Mouse (Mus musculus) olfactory bulb, adult 2 months (tissue): ENCODE measurements around the gene Pfdn5.

Experiments
- CTCF ChIP-seq: fragments of 200-500 bp; IDR thresholded peaks from 2 replicates; pipeline ENCODE4 v1.5.1; 2012; ENCODE audit warnings: low read depth, mild to moderate bottlenecking, low read length, moderate library complexity; ENCODE audit not compliant: insufficient read depth
- POLR2A ChIP-seq: fragments of 200-500 bp; IDR thresholded peaks from 2 replicates; pipeline ENCODE4 v1.6.1; 2012; ENCODE audit warnings: mild to moderate bottlenecking, low read depth, low read length, moderate library complexity; ENCODE audit not compliant: insufficient read depth

- TF ChIP-seq CTCF (no peak), POLR2A (no peak)
These were observed 42.3 kb upstream of the Pfdn5 start for GRCm38 (mm10) chr15:102283648-102284047.
